Mouse (Mus musculus) CH12.LX (cell line): Measurements from ENCODE around the gene Bcl11a. TPM values are rescaled to one million over a fixed set of nuclear protein-coding genes. Genes with fewer than 3 reads are reported as not detected.

Source experiments
- DNase-seq: peaks from one replicate; pipeline ENCODE4 v3.0.0-alpha.2; 2013; ENCODE audit errors: extremely low read depth
- H3K27ac ChIP-seq: 2 replicates; pipeline ENCODE4 v1.5.1; 2012; ENCODE audit warnings: low read depth, mild to moderate bottlenecking, control low read depth, moderate library complexity; ENCODE audit not compliant: insufficient read depth
- H3K27me3 ChIP-seq: replicated peaks from 2 replicates; pipeline ENCODE3; 2012; ENCODE audit warnings: inconsistent platforms
- H3K36me3 ChIP-seq, 2 experiments: replicated peaks in 1 of 2; 2 replicates each; pipeline versions ENCODE3 to v1.6.1; 2012; ENCODE audit warnings: inconsistent platforms in 1 of 2, low read length in 1 of 2, mild to moderate bottlenecking in 1 of 2, mixed read lengths in 1 of 2, moderate library complexity in 1 of 2; ENCODE audit not compliant: control insufficient read depth in 1 of 2, insufficient read depth in 1 of 2
- H3K4me1 ChIP-seq, 2 experiments: 2 replicates each; pipeline ENCODE4 v1.6.1; 2012; ENCODE audit warnings: inconsistent platforms in 1 of 2, moderate library complexity in 1 of 2; ENCODE audit not compliant: insufficient read depth in 2 of 2, control insufficient read depth in 1 of 2
- H3K4me2 ChIP-seq: 2 replicates; pipeline ENCODE4 v1.6.1; 2012; ENCODE audit warnings: low read depth, mild to moderate bottlenecking, control low read depth; ENCODE audit not compliant: poor library complexity, insufficient read depth, severe bottlenecking
- H3K4me3 ChIP-seq, 3 experiments: fragments of 150-350 bp in 1 of 3; sonication (generic) in 1 of 3; replicated peaks in 1 of 3; 2 replicates each; pipeline versions ENCODE3 to v1.5.1; 2011 to 2012; ENCODE audit warnings: low read depth in 2 of 3, low read length in 2 of 3, mild to moderate bottlenecking in 2 of 3, moderate library complexity in 2 of 3, control low read depth in 1 of 3, improper control_type of control experiment in 1 of 3, inconsistent platforms in 1 of 3, mixed read lengths in 1 of 3; ENCODE audit not compliant: poor library complexity in 1 of 3
- H3K79me2 ChIP-seq: replicated peaks from 2 replicates; pipeline ENCODE4 v1.6.1; 2012; ENCODE audit warnings: mild to moderate bottlenecking, moderate library complexity; ENCODE audit not compliant: control insufficient read depth, poor library complexity, insufficient read depth, severe bottlenecking; ENCODE audit errors: extremely low read depth
- H3K9ac ChIP-seq: 2 replicates; pipeline ENCODE4 v1.6.1; 2012; ENCODE audit warnings: low read depth, mild to moderate bottlenecking, control low read depth, moderate library complexity; ENCODE audit not compliant: insufficient read depth
- H3K9me3 ChIP-seq: replicated peaks from 2 replicates; pipeline ENCODE3; 2012; ENCODE audit warnings: low read length, inconsistent platforms, mixed read lengths
- BHLHE40 ChIP-seq: IDR thresholded peaks from 2 replicates; pipeline ENCODE4 v1.6.1; 2011; ENCODE audit warnings: mild to moderate bottlenecking, low read depth, low read length, improper control_type of control experiment
- CHD1 ChIP-seq: IDR thresholded peaks from 2 replicates; pipeline ENCODE4 v1.6.1; 2012; ENCODE audit warnings: low read depth, low read length, improper control_type of control experiment, inconsistent platforms
- CHD2 ChIP-seq: IDR thresholded peaks from 2 replicates; pipeline ENCODE4 v1.6.1; 2011; ENCODE audit warnings: low read length, improper control_type of control experiment
- CTCF ChIP-seq, 2 experiments: IDR thresholded peaks in 1 of 2; conservative IDR thresholded peaks in 1 of 2; 2 replicates each; pipeline ENCODE4 v1.5.1; 2011 to 2012; ENCODE audit warnings: low read depth in 2 of 2, low read length in 2 of 2, improper control_type of control experiment in 1 of 2, inconsistent platforms in 1 of 2, mild to moderate bottlenecking in 1 of 2, moderate library complexity in 1 of 2
- E2F4 ChIP-seq: IDR thresholded peaks from 2 replicates; pipeline ENCODE4 v1.6.1; 2011; ENCODE audit warnings: low read depth, low read length, improper control_type of control experiment; ENCODE audit not compliant: insufficient replicate concordance
- ELF1 ChIP-seq: IDR thresholded peaks from 2 replicates; pipeline ENCODE4 v1.6.1; 2014; ENCODE audit warnings: low read depth, mild to moderate bottlenecking, inconsistent platforms, low read length, improper control_type of control experiment
- ETS1 ChIP-seq: conservative IDR thresholded peaks from 2 replicates; pipeline ENCODE4 v1.6.1; 2012; ENCODE audit warnings: low read depth, mild to moderate bottlenecking, inconsistent platforms, low read length, improper control_type of control experiment, moderate library complexity
- GABPA ChIP-seq: IDR thresholded peaks from 2 replicates; pipeline ENCODE4 v1.6.1; 2012; ENCODE audit warnings: low read depth, low read length, improper control_type of control experiment, inconsistent platforms; ENCODE audit not compliant: insufficient replicate concordance
- HCFC1 ChIP-seq: IDR thresholded peaks from 2 replicates; pipeline ENCODE4 v1.6.1; 2012; ENCODE audit warnings: low read depth, mild to moderate bottlenecking, inconsistent platforms, low read length, improper control_type of control experiment
- IRF4 ChIP-seq: IDR thresholded peaks from 2 replicates; pipeline ENCODE4 v1.6.1; 2014; ENCODE audit warnings: low read depth, mild to moderate bottlenecking, inconsistent platforms, low read length, improper control_type of control experiment
- JUN ChIP-seq: IDR thresholded peaks from 2 replicates; pipeline ENCODE4 v1.6.1; 2011; ENCODE audit warnings: low read depth, mild to moderate bottlenecking, low read length, improper control_type of control experiment, moderate library complexity; ENCODE audit not compliant: insufficient read depth
- JUND ChIP-seq: conservative IDR thresholded peaks from 2 replicates; pipeline ENCODE4 v1.6.1; 2011; ENCODE audit warnings: low read depth, low read length, improper control_type of control experiment
- KAT2A ChIP-seq: IDR thresholded peaks from 2 replicates; pipeline ENCODE4 v1.6.1; 2012; ENCODE audit warnings: low read length, improper control_type of control experiment, inconsistent platforms; ENCODE audit not compliant: insufficient replicate concordance
- MAFK ChIP-seq: IDR thresholded peaks from 2 replicates; pipeline ENCODE4 v1.6.1; 2011; ENCODE audit warnings: low read length, improper control_type of control experiment; ENCODE audit not compliant: insufficient replicate concordance
- MAX ChIP-seq: IDR thresholded peaks from 2 replicates; pipeline ENCODE4 v1.6.1; 2011; ENCODE audit warnings: low read length, improper control_type of control experiment
- MAZ ChIP-seq: IDR thresholded peaks from 2 replicates; pipeline ENCODE4 v1.6.1; 2012; ENCODE audit warnings: low read depth, mild to moderate bottlenecking, inconsistent platforms, low read length, improper control_type of control experiment, moderate library complexity
- MEF2A ChIP-seq: IDR thresholded peaks from 2 replicates; pipeline ENCODE4 v1.6.1; 2014; ENCODE audit warnings: low read depth, mild to moderate bottlenecking, inconsistent platforms, low read length, improper control_type of control experiment, borderline replicate concordance
- MXI1 ChIP-seq: IDR thresholded peaks from 2 replicates; pipeline ENCODE4 v1.6.1; 2011; ENCODE audit warnings: mild to moderate bottlenecking, low read depth, low read length, improper control_type of control experiment
- MYC ChIP-seq: IDR thresholded peaks from 2 replicates; pipeline ENCODE4 v1.6.1; 2011; ENCODE audit warnings: low read depth, mild to moderate bottlenecking, improper control_type of control experiment, low read length
- NELFE ChIP-seq: IDR thresholded peaks from 2 replicates; pipeline ENCODE4 v1.6.1; 2011; ENCODE audit warnings: low read depth, low read length, improper control_type of control experiment
- NRF1 ChIP-seq: IDR thresholded peaks from 2 replicates; pipeline ENCODE4 v1.6.1; 2014; ENCODE audit warnings: low read depth, mild to moderate bottlenecking, inconsistent platforms, low read length, improper control_type of control experiment, moderate library complexity
- PAX5 ChIP-seq: IDR thresholded peaks from 2 replicates; pipeline ENCODE4 v1.6.1; 2012; ENCODE audit warnings: low read length, inconsistent platforms, mixed read lengths
- POLR2AphosphoS2 ChIP-seq: IDR thresholded peaks from 2 replicates; pipeline ENCODE4 v1.6.1; 2011; ENCODE audit warnings: low read depth, low read length, improper control_type of control experiment
- RAD21 ChIP-seq: IDR thresholded peaks from 2 replicates; pipeline ENCODE4 v1.6.1; 2011; ENCODE audit warnings: low read depth, mild to moderate bottlenecking, low read length, improper control_type of control experiment, moderate library complexity
- RCOR1 ChIP-seq: conservative IDR thresholded peaks from 2 replicates; pipeline ENCODE4 v1.6.1; 2012; ENCODE audit warnings: low read depth, mild to moderate bottlenecking, inconsistent platforms, low read length, improper control_type of control experiment
- SIN3A ChIP-seq: IDR thresholded peaks from 2 replicates; pipeline ENCODE4 v1.6.1; 2012; ENCODE audit warnings: low read length, improper control_type of control experiment, inconsistent platforms
- SMC3 ChIP-seq: IDR thresholded peaks from 2 replicates; pipeline ENCODE4 v1.6.1; 2011; ENCODE audit warnings: low read depth, low read length, improper control_type of control experiment
- TBP ChIP-seq: conservative IDR thresholded peaks from 2 replicates; pipeline ENCODE4 v1.6.1; 2011; ENCODE audit warnings: low read depth, low read length, improper control_type of control experiment
- TCF12 ChIP-seq: IDR thresholded peaks from 2 replicates; pipeline ENCODE4 v1.6.1; 2014; ENCODE audit warnings: low read depth, mild to moderate bottlenecking, inconsistent platforms, low read length, improper control_type of control experiment
- UBTF ChIP-seq: IDR thresholded peaks from 2 replicates; pipeline ENCODE4 v1.6.1; 2012; ENCODE audit warnings: low read depth, mild to moderate bottlenecking, inconsistent platforms, low read length, improper control_type of control experiment, moderate library complexity
- USF1 ChIP-seq: IDR thresholded peaks from 2 replicates; pipeline ENCODE4 v1.6.1; 2014; ENCODE audit warnings: low read depth, mild to moderate bottlenecking, inconsistent platforms, low read length, improper control_type of control experiment
- USF2 ChIP-seq: conservative IDR thresholded peaks from 2 replicates; pipeline ENCODE4 v1.6.1; 2011; ENCODE audit warnings: low read depth, low read length, improper control_type of control experiment
- ZC3H11A ChIP-seq: IDR thresholded peaks from 2 replicates; pipeline ENCODE4 v1.6.1; 2012; ENCODE audit warnings: low read depth, mild to moderate bottlenecking, inconsistent platforms, low read length, improper control_type of control experiment
- ZKSCAN1 ChIP-seq: IDR thresholded peaks from 2 replicates; pipeline ENCODE4 v1.6.1; 2012; ENCODE audit warnings: low read depth, inconsistent platforms, low read length, improper control_type of control experiment, borderline replicate concordance
- ZMIZ1 ChIP-seq: IDR thresholded peaks from 2 replicates; pipeline ENCODE4 v1.6.1; 2012; ENCODE audit warnings: low read depth, mild to moderate bottlenecking, inconsistent platforms, low read length, improper control_type of control experiment
- ZNF384 ChIP-seq: IDR thresholded peaks from 2 replicates; pipeline ENCODE4 v1.6.1; 2012; ENCODE audit warnings: low read depth, low read length, improper control_type of control experiment, inconsistent platforms
- dilution Hi-C: fragments of 300-500 bp; cut with MboI; formaldehyde crosslinking; loops from 2 replicates; pipeline ENCODE4 v1.14.3; 2020; ENCODE audit warnings: low sequenced_read_pairs; ENCODE audit not compliant: extremely low pct_unique_long_range_greater_than_20kb, extremely low pct_ligation_motif_present
- in situ Hi-C: fragments of 300-500 bp; cut with MboI; formaldehyde crosslinking; loops from 3 replicates; pipeline ENCODE4 v1.14.3; 2019; ENCODE audit warnings: low sequenced_read_pairs, low pct_ligation_motif_present, low pct_unique_long_range_greater_than_20kb, mixed read lengths
- polyA plus RNA-seq: library from polyadenylated mRNA; unstranded; fragments of >175 nt; gene quantifications from 2 replicates; pipeline ENCODE4 v1.2.1, GENCODE M21; 2012; ENCODE audit warnings: low read depth; ENCODE audit not compliant: insufficient read length
- total RNA-seq, 2 experiments: library from RNA; depleted of rRNA; stranded (reverse); fragments of 300-350 nt in 1 of 2; fragments of >200 nt in 1 of 2; gene quantifications; 2 replicates each; pipeline ENCODE4 v1.2.3; 2012 to 2014

Gene Bcl11a
- total and polyA plus RNA-seq, 3 experiments = 6.8 to 57.9 (median 13.9) TPM

DNA sequence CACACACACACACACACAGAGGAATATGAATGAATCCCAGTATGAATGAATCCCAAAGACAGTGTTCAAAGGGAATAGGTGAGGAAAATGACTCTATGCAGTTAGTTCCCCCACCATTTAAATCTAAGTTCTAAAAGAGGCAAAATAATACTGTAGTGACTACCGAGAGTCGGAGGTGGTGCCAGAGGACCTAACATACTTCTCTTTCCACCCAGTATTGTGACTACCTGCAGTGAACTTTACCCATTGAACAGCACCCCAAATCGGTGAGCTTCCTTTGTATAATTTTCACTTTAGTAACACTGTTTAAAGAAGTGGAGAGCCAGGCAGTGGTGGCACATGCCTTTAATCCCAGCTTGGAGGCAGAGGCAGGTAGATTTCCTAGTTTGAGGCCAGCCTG lies 121.7 kb downstream of the Bcl11a start (continued):
- TF ChIP-seq MAFK (no peak), SIN3A (no peak), JUN (no peak), IRF4 (no peak), ETS1 (no peak), MAX (no peak), RCOR1 (no peak)

DNA sequence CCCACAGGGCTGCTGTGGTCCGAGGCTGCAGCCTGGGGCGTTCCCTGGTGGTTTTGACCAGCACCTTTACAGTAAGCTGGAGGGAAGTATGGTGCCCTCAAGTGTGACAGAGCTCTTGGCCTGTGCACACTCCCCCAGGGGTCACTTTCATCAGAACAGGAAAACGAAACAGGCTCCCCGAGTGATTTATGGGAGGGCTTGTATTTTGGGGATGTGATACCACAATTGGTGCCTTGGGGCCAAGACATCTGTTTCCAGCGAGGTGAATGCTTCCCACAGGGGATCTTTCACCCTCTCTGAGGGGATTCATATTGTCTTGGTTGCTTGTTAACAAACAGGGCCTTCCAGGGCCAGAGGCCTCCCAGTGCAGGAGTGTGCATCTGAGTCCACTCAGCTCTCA lies 122.5 kb downstream of the Bcl11a start:
- Histone ChIP-seq H3K4me2 (no peak overlapping the region), H3K36me3 (no peaks in the 10 kb centered on the region), H3K9me3 (no peaks in the 10 kb centered on the region), H3K27ac (peak overlapping the region; percentile 47), H3K4me3 (peak overlapping the region in 1 of 3 experiments; percentile 10), H3K4me1 (peaks cover 22 to 87% of the 10 kb centered on the region in 2 experiments), H3K27me3 (no peaks in the 10 kb centered on the region), H3K9ac (no peak overlapping the region), H3K79me2 (no peaks in the 10 kb centered on the region)
- in situ Hi-C loops (loop anchor here (5.0 kb wide), 1 partner anchor 42 kb away; no protein-coding TSS in a partner anchor), dilution Hi-C loops (no loop called here)
- peak; percentile 89 for DNase-seq
- TF ChIP-seq UBTF (no peak), JUN (no peak; the same call in 1 of the 2 replicates), BHLHE40 (peak; percentile 93), ELF1 (peak; percentile 57), MXI1 (no peak), USF2 (no peak), ZKSCAN1 (no peak), IRF4 (peak; percentile 96), NRF1 (no peak), PAX5 (no peak), TBP (no peak), CTCF (conservative IDR thresholded peaks at IDR 0.05 in 1 of 2, IDR thresholded peaks at IDR 0.05 in 1 of 2; ENCODE audit: low read depth in 2 of 2, low read length in 2 of 2) (peak in 1 of 2 experiments; percentile 27; a peak in 1 of 4 replicates), KAT2A (no peak), RAD21 (peak; percentile 39), E2F4 (no peak), POLR2AphosphoS2 (no peak), HCFC1 (no peak), ETS1 (peak; percentile 94), CHD1 (no peak), SMC3 (peak; percentile 53), NELFE (no peak), MAFK (peak; percentile 77), USF1 (no peak), ZC3H11A (no peak), MAX (peak; percentile 55; the same call in 1 of the 2 replicates), ZMIZ1 (no peak), MAZ (peak; percentile 69; the same call in 1 of the 2 replicates), CHD2 (peak; percentile 84), GABPA (no peak), MEF2A (peak; percentile 94), JUND (peak; percentile 30; the same call in 1 of the 2 replicates), RCOR1 (0 out of 2 replicates have a peak, but pooled peaks have one; percentile 81), MYC (peak; percentile 72), TCF12 (peak; percentile 97), ZNF384 (no peak)
